Mouse (Mus musculus) adrenal gland, adult 18-20 months (tissue): ENCODE measurements around the gene 4930451I11Rik. TPM values are rescaled to one million over a fixed set of nuclear protein-coding genes. Genes with fewer than 3 reads are reported as not detected.
A peak's percentile ranks its signal among the peaks of the same experiment; 100 is the strongest.

Experiments used
- DNase-seq, 2 experiments: peaks; one replicate each; pipeline ENCODE4 v3.0.0; 2021 to 2022; ENCODE audit warnings: low spot score in 2 of 2
- total RNA-seq, 2 experiments: library from RNA; stranded (reverse); gene quantifications; 1 replicate in 1 of 2; 2 replicates in 1 of 2; pipeline ENCODE4 v1.2.3; 2021

4930451I11Rik gene
- total RNA-seq, 2 experiments from 2014 or later = not detected

GRCm38 (mm10) chr7:126800269-126801056, 31.0 kb downstream of the 4930451I11Rik start:
- no peak for DNase-seq

- peak; percentile 64 to 71 for DNase-seq
These were observed 31.8 kb downstream of the 4930451I11Rik start for GRCm38 (mm10) chr7:126799468-126800268.

- DNase-seq = peak; percentile 91 to 92
These were observed 32.4 kb downstream of the 4930451I11Rik start for GRCm38 (mm10) chr7:126799050-126799467.

GRCm38 (mm10) chr7:126798127-126799049, 33.1 kb downstream of the 4930451I11Rik start:
- no peak for DNase-seq

GRCm38 (mm10) chr7:126797411-126798126, 33.9 kb downstream of the 4930451I11Rik start, which contains the start of gene Fam57b:
Gene Fam57b, plus strand, starts transcription at chr7:126797668.
- no peak for DNase-seq

GRCm38 (mm10) chr7:126796350-126796932, 35.0 kb downstream of the 4930451I11Rik start:
- no peak for DNase-seq

- no peak for DNase-seq
These were observed 35.8 kb downstream of the 4930451I11Rik start for GRCm38 (mm10) chr7:126795387-126796317.

- no peak for DNase-seq
These were observed 37.2 kb downstream of the 4930451I11Rik start for GRCm38 (mm10) chr7:126794271-126794605.

GRCm38 (mm10) chr7:126793456-126794270, 37.8 kb downstream of the 4930451I11Rik start:
- no peak for DNase-seq

- DNase-seq = no peak
These were observed 38.6 kb downstream of the 4930451I11Rik start for GRCm38 (mm10) chr7:126792721-126793443.

- peak; percentile 92 to 94 for DNase-seq
These were observed 39.4 kb downstream of the 4930451I11Rik start, which contains the start of gene Ppp4c for GRCm38 (mm10) chr7:126791851-126792720. Gene Ppp4c, minus strand, starts transcription at chr7:126792496.

GRCm38 (mm10) chr7:126789141-126789540, 42.3 kb downstream of the 4930451I11Rik start:
- no peak for DNase-seq

GRCm38 (mm10) chr7:126786142-126786541, 45.3 kb downstream of the 4930451I11Rik start:
- no peak for DNase-seq

GRCm38 (mm10) chr7:126785056-126785455, 46.4 kb downstream of the 4930451I11Rik start:
- no peak for DNase-seq

GRCm38 (mm10) chr7:126784469-126784868, 47.0 kb downstream of the 4930451I11Rik start:
- DNase-seq = no peak

- no peak for DNase-seq
These were observed 48.7 kb downstream of the 4930451I11Rik start for GRCm38 (mm10) chr7:126782693-126783092.
